Mouse (Mus musculus): ENCODE data around the gene Cngb1.

GRCm38 (mm10) chr8:95352871-95353866, 46.8 kb upstream of the Cngb1 start:
- no peak for TF ChIP-seq CTCF (IDR thresholded peaks at IDR 0.05; ENCODE audit: low read depth, low read length)
- no peak for TF ChIP-seq POLR2A (IDR thresholded peaks at IDR 0.05; ENCODE audit: borderline replicate concordance, low read depth, low read length)

Measured in bone marrow macrophage, adult 2 months (primary cell).